ENCODE assay signal across 16 mouse cellular contexts in the genomic region with DNA sequence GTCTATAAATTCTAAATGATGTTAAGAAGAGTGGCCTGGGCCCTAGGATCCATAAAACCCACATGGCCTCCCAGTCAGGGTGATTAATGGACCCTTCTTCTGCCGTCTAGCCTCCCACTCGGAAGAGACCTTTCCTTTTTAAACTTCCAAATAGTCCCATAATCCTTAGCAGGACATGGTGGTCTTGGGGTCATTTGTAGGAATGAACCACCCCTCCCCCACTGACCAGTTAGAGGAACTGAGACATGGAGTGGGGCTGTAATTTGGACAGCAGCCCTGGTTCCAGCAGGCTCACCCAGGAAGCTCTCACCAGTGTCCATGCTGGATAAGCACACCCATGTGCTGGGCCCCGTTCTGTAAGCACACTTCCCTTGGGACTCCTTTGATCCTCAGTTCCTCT. TPM values are rescaled to one million over a fixed set of nuclear protein-coding genes. Genes with fewer than 3 reads are reported as not detected.
A peak's percentile ranks its signal among the peaks of the same experiment; 100 is the strongest.
DNase-seq lines count a peak whose midpoint lies in the region; ATAC-seq lines count a peak whose summit lies in the region.
"Had no signal": no experiment of that assay in that cellular context is flagged by ENCODE, and none has a peak within 500 bp of the region (broad histone marks: within the 10 kb centered on the region; RNA-seq: fewer than 3 reads in every experiment).

No protein-coding gene starts in this region.

- peaks cover 7% of the 10 kb centered on the region; the same call in 1 of the 2 replicates for H3K4me1 ChIP-seq in kidney, embryonic 14.5 days (ENCODE audit: control insufficient read depth, insufficient read depth, low read length)
- H3K4me1 ChIP-seq: embryonic facial prominence, embryonic 12.5 days; forebrain, embryonic 15.5 days; heart, embryonic 10.5 days had no signal

- H3K36me3 ChIP-seq in kidney, embryonic 14.5 days (ENCODE audit: control insufficient read depth, insufficient read depth, low read length), result no peaks in the 10 kb centered on the region
- H3K36me3 ChIP-seq: embryonic facial prominence, embryonic 12.5 days; forebrain, embryonic 15.5 days; heart, embryonic 10.5 days had no signal

- no peaks in the 10 kb centered on the region for H3K9me3 ChIP-seq in kidney, embryonic 14.5 days (ENCODE audit: control insufficient read depth, low read length)
- H3K9me3 ChIP-seq: embryonic facial prominence, embryonic 12.5 days; forebrain, embryonic 15.5 days; heart, embryonic 10.5 days; hindbrain, embryonic 13.5 days had no signal

- WGBS in kidney, embryonic 14.5 days, result 16% methylated on average over 3 of the region's 3 CpGs

- no peak for DNase-seq in kidney, adult 11 months
- peak; percentile 59 for DNase-seq in kidney, postnatal 10 days
- no peak for DNase-seq in kidney, postnatal 25 days
- DNase-seq in embryo, embryonic 9.5 days (ENCODE audit: extremely low spot score), result peak; percentile 10
- DNase-seq in gastrocnemius, adult 8-10 months (ENCODE audit: low spot score in 2 of 2), result no peak
- DNase-seq: adrenal gland, adult 2 months; adrenal gland, postnatal 36 days; gastrocnemius, postnatal 10 days; heart, adult 18-20 months; heart, postnatal 10 days; heart, postnatal 4 days had no signal

- H3K4me2 ChIP-seq in kidney, embryonic 14.5 days (replicated peaks; ENCODE audit: low read depth, low read length), result no peak overlapping the region
- H3K4me2 ChIP-seq: embryonic facial prominence, embryonic 12.5 days; forebrain, embryonic 15.5 days; hindbrain, embryonic 13.5 days had no signal

- H3K27ac ChIP-seq in kidney, embryonic 14.5 days (ENCODE audit: low read depth, low read length), result no peak overlapping the region
- H3K27ac ChIP-seq: embryonic facial prominence, embryonic 12.5 days; forebrain, embryonic 15.5 days; heart, embryonic 10.5 days; hindbrain, embryonic 13.5 days had no signal

- H3K4me3 ChIP-seq in kidney, embryonic 14.5 days (ENCODE audit: low read length), result no peak overlapping the region
- H3K4me3 ChIP-seq: embryonic facial prominence, embryonic 12.5 days; forebrain, embryonic 15.5 days; heart, embryonic 10.5 days; hindbrain, embryonic 13.5 days had no signal

- no peak overlapping the region for H3K9ac ChIP-seq in kidney, embryonic 14.5 days (ENCODE audit: low read depth, low read length)
- H3K9ac ChIP-seq: embryonic facial prominence, embryonic 12.5 days; forebrain, embryonic 15.5 days; hindbrain, embryonic 13.5 days had no signal

- ATAC-seq in kidney, embryonic 14.5 days (ENCODE audit: low FRiP score, low TSS enrichment), result peak; percentile 82
- ATAC-seq: forebrain, embryonic 15.5 days had no signal

- H3K27me3 ChIP-seq in kidney, embryonic 14.5 days (ENCODE audit: control insufficient read depth, insufficient read depth, low read length), result no peaks in the 10 kb centered on the region
- H3K27me3 ChIP-seq: embryonic facial prominence, embryonic 12.5 days; forebrain, embryonic 15.5 days; hindbrain, embryonic 13.5 days had no signal

RNA-seq across cellular contexts. Expression of a gene that starts 14.6 kb away (rescaled TPM):
- 0.84 and 1.2 TPM in 2 replicates for polyA plus RNA-seq in kidney, embryonic 14.5 days (2014; fragmentation: Nextera tagmentation; extraction: Ambion mirVana)
- total RNA-seq in gastrocnemius, adult 8-10 months (2022), result under 1 TPM in 3 of 4 experiments, not detected in 1; 0.09 to 0.19 (median 0.15) TPM

Comparison
In these comparisons a context has a peak if more than half of its experiments do, and no peak if none do; other contexts are left out.
1. DNase-seq: peak in kidney, postnatal 10 days (single experiment) and embryo, embryonic 9.5 days (single experiment); none in kidney, adult 11 months (single experiment), kidney, postnatal 25 days (0 of 2) and gastrocnemius, adult 8-10 months (0 of 2).